ENCODE assay signal across 24 mouse cellular contexts in genomic region chr4:40820903-40821302, GRCm38 (mm10). TPM values are rescaled to one million over a fixed set of nuclear protein-coding genes. Genes with fewer than 3 reads are reported as not detected.
A peak's percentile ranks its signal among the peaks of the same experiment; 100 is the strongest.
DNase-seq lines count a peak whose midpoint lies in the region; ATAC-seq and TF ChIP-seq lines count a peak whose summit lies in the region.
"Had no signal": no experiment of that assay in that cellular context is flagged by ENCODE, and none has a peak within 500 bp of the region (broad histone marks: within the 10 kb centered on the region; RNA-seq: fewer than 3 reads in every experiment).

No protein-coding gene starts in this region.

- no peak overlapping the region for H3ac ChIP-seq in myocyte (ENCODE audit: control insufficient read depth, insufficient read length)

- H3K27ac ChIP-seq in heart, embryonic 10.5 days: peak overlapping the region; percentile 59
- peak overlapping the region; percentile 30; the same call in 1 of the 2 replicates for H3K27ac ChIP-seq in kidney, adult 2 months (ENCODE audit: insufficient read depth, low read depth, low read length)
- 0 out of 2 replicates have a peak overlapping the region, but pooled peaks have one; percentile 25 for H3K27ac ChIP-seq in liver, embryonic 15.5 days (replicated peaks)
- H3K27ac ChIP-seq in liver, postnatal 0 days (ENCODE audit: low read depth): no peak overlapping the region
- H3K27ac ChIP-seq: embryonic facial prominence, embryonic 12.5 days; hindbrain, embryonic 12.5 days; limb, embryonic 12.5 days; macrophage; midbrain, embryonic 15.5 days; neural tube, embryonic 13.5 days had no signal

- 53% methylated on average over 1 of the region's 1 CpGs for WGBS in heart, embryonic 10.5 days
- 41% methylated on average over 1 of the region's 1 CpGs for WGBS in kidney, adult 2 months
- 64% methylated on average over 1 of the region's 1 CpGs for WGBS in liver, embryonic 15.5 days (ENCODE audit: insufficient replicate concordance)
- WGBS in liver, postnatal 0 days (ENCODE audit: insufficient replicate concordance): 81% methylated on average over 1 of the region's 1 CpGs

- DNase-seq in heart, embryonic 10.5 days (ENCODE audit: low spot score): no peak
- DNase-seq in heart, adult 8-10 months (ENCODE audit: low spot score): no peak
- no peak for DNase-seq in kidney, adult 2 months
- DNase-seq in kidney, adult 18-20 months: no peak
- DNase-seq in liver, postnatal 0 days: no peak
- no peak for DNase-seq in embryo, embryonic 9.5 days (ENCODE audit: extremely low spot score)
- DNase-seq: adrenal gland, adult 8-10 months; cerebellum, adult 11-12 months; cerebellum, postnatal 14 days; kidney, postnatal 14 days; right cerebral cortex, adult 18-20 months; right cerebral cortex, postnatal 4 days; thymus, adult 18-20 months; thymus, postnatal 36 days had no signal

- peaks cover 39% of the 10 kb centered on the region for H3K79me2 ChIP-seq in myocyte (ENCODE audit: control insufficient read depth, insufficient read depth)

- H3K27me3 ChIP-seq in heart, embryonic 10.5 days (ENCODE audit: insufficient read depth, poor library complexity, severe bottlenecking): no peaks in the 10 kb centered on the region
- H3K27me3 ChIP-seq in kidney, adult 2 months (replicated peaks; ENCODE audit: control insufficient read depth, insufficient read depth, low read length): no peaks in the 10 kb centered on the region
- no peaks in the 10 kb centered on the region for H3K27me3 ChIP-seq in liver, embryonic 15.5 days
- H3K27me3 ChIP-seq in liver, postnatal 0 days (ENCODE audit: insufficient read depth, low read length): no peaks in the 10 kb centered on the region
- H3K27me3 ChIP-seq in myocyte (ENCODE audit: control insufficient read depth, insufficient read depth, insufficient read length): no peaks in the 10 kb centered on the region
- H3K27me3 ChIP-seq: embryonic facial prominence, embryonic 12.5 days; hindbrain, embryonic 12.5 days; limb, embryonic 12.5 days; midbrain, embryonic 15.5 days; neural tube, embryonic 13.5 days had no signal

- H3K4me2 ChIP-seq in liver, embryonic 15.5 days: no peak overlapping the region
- no peak overlapping the region for H3K4me2 ChIP-seq in liver, postnatal 0 days (ENCODE audit: low read depth, low read length)
- H3K4me2 ChIP-seq in myocyte (ENCODE audit: low read depth): peak overlapping the region; percentile 28
- H3K4me2 ChIP-seq: embryonic facial prominence, embryonic 12.5 days; hindbrain, embryonic 12.5 days; limb, embryonic 12.5 days; midbrain, embryonic 15.5 days; neural tube, embryonic 13.5 days had no signal

- no peak for TF ChIP-seq POLR2A in kidney, adult 2 months (IDR thresholded peaks at IDR 0.05; ENCODE audit: low read depth, low read length)
- no peak for TF ChIP-seq POLR2A in myocyte (IDR thresholded peaks at IDR 0.05; ENCODE audit: insufficient read length, low read depth)

- no peak for TF ChIP-seq EP300 in liver, postnatal 0 days (IDR thresholded peaks at IDR 0.05; ENCODE audit: low read depth)

- no peak for ATAC-seq in liver, embryonic 15.5 days (ENCODE audit: insufficient read depth)
- ATAC-seq in liver, postnatal 0 days: no peak
- ATAC-seq: activated CD4-positive, CD25-positive, alpha-beta regulatory T cell, adult 4 months; intestine, postnatal 0 days; midbrain, embryonic 15.5 days had no signal

- H3K4me3 ChIP-seq in heart, embryonic 10.5 days: no peak overlapping the region
- H3K4me3 ChIP-seq in kidney, adult 2 months (ENCODE audit: insufficient read depth, low read depth, low read length): no peak overlapping the region
- H3K4me3 ChIP-seq in liver, embryonic 15.5 days (replicated peaks): no peak overlapping the region
- no peak overlapping the region for H3K4me3 ChIP-seq in liver, postnatal 0 days (ENCODE audit: low read depth, low read length)
- no peak overlapping the region for H3K4me3 ChIP-seq in myocyte
- H3K4me3 ChIP-seq: embryonic facial prominence, embryonic 12.5 days; hindbrain, embryonic 12.5 days; limb, embryonic 12.5 days; midbrain, embryonic 15.5 days; neural tube, embryonic 13.5 days had no signal

- H3K9ac ChIP-seq in liver, embryonic 15.5 days: no peak overlapping the region
- no peak overlapping the region for H3K9ac ChIP-seq in liver, postnatal 0 days (replicated peaks)
- H3K9ac ChIP-seq: embryonic facial prominence, embryonic 12.5 days; hindbrain, embryonic 12.5 days; limb, embryonic 12.5 days; midbrain, embryonic 15.5 days; neural tube, embryonic 13.5 days had no signal

- TF ChIP-seq CTCF in kidney, adult 2 months (conservative IDR thresholded peaks at IDR 0.05; ENCODE audit: insufficient read depth, insufficient read length, low read depth, low read length): no peak
- TF ChIP-seq CTCF in liver, postnatal 0 days (IDR thresholded peaks at IDR 0.05; ENCODE audit: low read depth): no peak

- H3K9me3 ChIP-seq in heart, embryonic 10.5 days: no peaks in the 10 kb centered on the region
- no peaks in the 10 kb centered on the region for H3K9me3 ChIP-seq in liver, embryonic 15.5 days (replicated peaks)
- no peaks in the 10 kb centered on the region for H3K9me3 ChIP-seq in liver, postnatal 0 days (ENCODE audit: low read length)
- H3K9me3 ChIP-seq: embryonic facial prominence, embryonic 12.5 days; hindbrain, embryonic 12.5 days; limb, embryonic 12.5 days; midbrain, embryonic 15.5 days; neural tube, embryonic 13.5 days had no signal

- H3K4me1 ChIP-seq in heart, embryonic 10.5 days: peaks cover 58% of the 10 kb centered on the region
- H3K4me1 ChIP-seq in kidney, adult 2 months (ENCODE audit: control insufficient read depth, insufficient read depth, low read length): peaks cover 24% of the 10 kb centered on the region; the same call in 1 of the 2 replicates
- peaks cover 61% of the 10 kb centered on the region for H3K4me1 ChIP-seq in liver, embryonic 15.5 days (replicated peaks)
- H3K4me1 ChIP-seq in liver, postnatal 0 days (ENCODE audit: insufficient read depth): peaks cover 24% of the 10 kb centered on the region
- H3K4me1 ChIP-seq: embryonic facial prominence, embryonic 12.5 days; hindbrain, embryonic 12.5 days; limb, embryonic 12.5 days; neural tube, embryonic 13.5 days had no signal

- peaks cover 42% of the 10 kb centered on the region for H3K36me3 ChIP-seq in heart, embryonic 10.5 days
- H3K36me3 ChIP-seq in kidney, adult 2 months (ENCODE audit: control insufficient read depth, insufficient read depth, low read length): no peaks in the 10 kb centered on the region
- H3K36me3 ChIP-seq in liver, embryonic 15.5 days (replicated peaks): peaks cover 95% of the 10 kb centered on the region
- peaks cover 84% of the 10 kb centered on the region for H3K36me3 ChIP-seq in liver, postnatal 0 days (replicated peaks; ENCODE audit: insufficient read depth, low read length)
- peaks cover 13% of the 10 kb centered on the region for H3K36me3 ChIP-seq in myocyte (ENCODE audit: control insufficient read depth, insufficient read depth)
- H3K36me3 ChIP-seq: hindbrain, embryonic 12.5 days; midbrain, embryonic 15.5 days had no signal

TF ChIP-seq in myocyte, 11 proteins besides CTCF, POLR2A, EP300 and RAD21:
- peak in 1 of 3 experiments; percentile 42 for TF ChIP-seq MYOD1 (IDR thresholded peaks at IDR 0.05; ENCODE audit: control insufficient read depth in 1 of 3, insufficient read length in 2 of 3, low read depth in 2 of 3)
- no peak for TF ChIP-seq SRF (IDR thresholded peaks at IDR 0.05; ENCODE audit: control insufficient read depth, insufficient read length, low read depth)
TF ChIP-seq in myocyte: peak in this region for 1.

RNA-seq across cellular contexts. Expression of gene B4galt1, which starts 32.9 kb away (rescaled TPM):
- 38.1 and 47.1 TPM in 2 replicates for polyA plus RNA-seq in heart, embryonic 10.5 days (2016; fragmentation: Nextera tagmentation; extraction: Ambion mirVana)
- total RNA-seq in heart, adult 8-10 months (2022): 10 to 100 TPM; 53.9 to 60.3 (median 57.4) TPM
- 20.1 and 22.2 TPM in 2 replicates for polyA plus RNA-seq in kidney, adult 2 months (2012; rRNA removed)
- 33.6 and 34.8 TPM in 2 replicates for polyA plus RNA-seq in liver, embryonic 15.5 days (2015; fragmentation: Nextera tagmentation; extraction: Ambion mirVana)
- polyA plus RNA-seq in liver, postnatal 0 days (2015; fragmentation: Nextera tagmentation; extraction: Ambion mirVana): 26.4 and 30.2 TPM in 2 replicates
- 37.7 TPM for polyA plus RNA-seq in myocyte (2012; fragmentation: generic; extraction: Trizol)
